Mouse (Mus musculus) liver, embryonic 11.5 days (tissue): ENCODE measurements at regions not wholly inside any gene's neighbourhood (a gene's known extent, or its start where the extent isn't known, plus 50 kb on each side); places are given as distances from the start of the nearest gene placed in this dataset.
A peak's percentile ranks its signal among the peaks of the same experiment; 100 is the strongest.

Source experiments
- ATAC-seq: fragments of 200-750 bp; cut with Nextera tagmentation; replicated peaks from 2 replicates; pipeline ENCODE4 v1.8.0; 2017; ENCODE audit warnings: moderate number of reproducible peaks, mild to moderate bottlenecking, moderate TSS enrichment, moderate library complexity; ENCODE audit not compliant: low FRiP score
- DNase-seq: peaks from one replicate; pipeline ENCODE4 v3.0.0-alpha.2; 2017; ENCODE audit warnings: low spot score
- H3K27ac ChIP-seq: fragments of 300-500 bp; sonication (generic); 2 replicates; pipeline ENCODE4 v1.5.1; 2014; ENCODE audit warnings: mild to moderate bottlenecking, low read depth, low read length, control low read depth
- H3K27me3 ChIP-seq: fragments of 300-500 bp; sonication (generic); replicated peaks from 2 replicates; pipeline ENCODE4 v1.6.1; 2014; ENCODE audit warnings: low read length, mixed read lengths; ENCODE audit not compliant: control insufficient read depth, insufficient read depth
- H3K36me3 ChIP-seq: fragments of 300-500 bp; sonication (generic); 2 replicates; pipeline ENCODE4 v1.6.1; 2014; ENCODE audit warnings: mild to moderate bottlenecking, low read length, moderate library complexity, mixed read lengths; ENCODE audit not compliant: control insufficient read depth, insufficient read depth
- H3K4me1 ChIP-seq: fragments of 300-500 bp; sonication (generic); replicated peaks from 2 replicates; pipeline ENCODE4 v1.6.1; 2014; ENCODE audit warnings: low read length, mixed read lengths; ENCODE audit not compliant: control insufficient read depth, insufficient read depth
- H3K4me2 ChIP-seq: fragments of 300-500 bp; sonication (generic); 2 replicates; pipeline ENCODE4 v1.6.1; 2014; ENCODE audit warnings: mild to moderate bottlenecking, control low read depth, moderate library complexity
- H3K4me3 ChIP-seq: fragments of 300-500 bp; sonication (generic); 2 replicates; pipeline ENCODE4 v1.5.1; 2014; ENCODE audit warnings: low read depth, low read length, control low read depth
- H3K9ac ChIP-seq: fragments of 300-500 bp; sonication (generic); 2 replicates; pipeline ENCODE4 v1.6.1; 2014; ENCODE audit warnings: low read depth, low read length, control low read depth
- H3K9me3 ChIP-seq: fragments of 300-500 bp; sonication (generic); 2 replicates; pipeline ENCODE4 v1.6.1; 2016; ENCODE audit warnings: low read length, inconsistent platforms, mixed read lengths; ENCODE audit not compliant: control insufficient read depth
- WGBS: fragments of 180-500 bp; shearing (Covaris S2); extraction: QIAGEN DNeasy Blood & Tissue Kit; methylation state at CpG from one replicate; pipeline ENCODE4 v1.1.7; 2014; 5-methylcytosine and 5-hydroxymethylcytosine counted together

DNA sequence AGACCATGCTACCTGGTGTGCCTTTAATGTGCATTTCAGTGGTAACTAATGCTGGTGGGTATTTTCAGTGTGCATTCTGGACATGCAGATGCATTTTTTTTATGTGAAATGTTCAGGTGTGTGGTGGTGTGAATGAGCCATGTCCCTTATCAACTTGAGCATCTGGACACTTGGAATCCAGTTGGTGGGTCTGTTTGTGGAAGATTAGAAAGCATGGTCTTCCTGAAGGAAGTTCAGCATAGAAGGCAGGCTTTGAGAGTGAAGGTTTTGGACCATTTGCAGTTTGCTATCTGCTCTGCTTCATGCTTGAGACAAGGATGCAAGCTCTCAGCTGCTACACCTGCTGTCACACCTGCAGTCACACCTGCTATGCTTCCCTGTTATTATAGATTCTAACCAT lies 207.5 kb upstream of the Map3k1 start:
- peaks cover 7% of the 10 kb centered on the region for H3K4me1 ChIP-seq
- DNase-seq (peak; percentile 16), ATAC-seq (peak; percentile 68)
- no peaks in the 10 kb centered on the region for H3K36me3 ChIP-seq
- no peak overlapping the region for H3K9ac ChIP-seq
- H3K4me2 ChIP-seq, result no peak overlapping the region
- H3K9me3 ChIP-seq, result no peaks in the 10 kb centered on the region
- H3K27me3 ChIP-seq, result no peaks in the 10 kb centered on the region
- no peak overlapping the region for H3K4me3 ChIP-seq
- no peak overlapping the region for H3K27ac ChIP-seq

DNA sequence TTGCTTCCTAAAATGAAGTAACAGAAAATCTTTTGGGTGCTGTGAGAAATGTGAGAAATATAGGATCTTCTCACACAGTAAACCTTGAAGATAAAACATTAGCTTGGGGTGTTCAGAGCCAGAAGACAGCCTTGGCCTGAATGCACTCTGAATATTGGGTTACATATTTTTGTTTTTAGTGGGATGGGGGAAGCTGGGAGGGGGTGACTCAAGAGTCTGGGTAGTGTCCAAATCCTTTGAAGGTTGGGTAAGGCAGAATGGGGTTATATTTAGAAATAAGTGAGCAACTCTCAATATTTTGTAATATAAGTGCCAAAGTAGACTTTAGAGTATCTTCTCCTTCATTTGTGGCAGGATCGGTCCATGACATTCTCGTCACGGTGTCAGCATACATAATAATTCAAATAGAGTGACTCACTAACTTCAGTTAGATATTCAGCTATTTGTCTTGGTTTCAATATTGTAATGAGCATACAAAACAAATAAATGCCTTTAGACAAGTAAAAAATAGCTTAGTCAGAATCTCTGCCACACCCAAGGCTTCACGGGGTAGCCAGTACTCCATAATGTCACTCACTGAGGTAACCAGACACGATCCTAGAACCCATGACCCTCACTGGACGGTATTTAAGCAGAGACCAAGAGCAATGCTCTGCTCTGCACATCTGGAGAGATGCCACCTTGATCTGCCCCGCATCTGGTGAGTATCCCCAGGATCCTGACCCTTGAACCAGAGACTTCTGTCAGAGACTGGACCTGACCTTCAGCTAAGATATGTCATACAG lies 209.9 kb upstream of the Map3k1 start:
- no peak overlapping the region for H3K4me3 ChIP-seq
- no peaks in the 10 kb centered on the region for H3K9me3 ChIP-seq
- no peak overlapping the region for H3K4me2 ChIP-seq
- DNase-seq (peak; percentile 20), ATAC-seq (no peak)
- no peak overlapping the region for H3K9ac ChIP-seq
- no peak overlapping the region for H3K27ac ChIP-seq
- no peaks in the 10 kb centered on the region for H3K27me3 ChIP-seq
- no peaks in the 10 kb centered on the region for H3K36me3 ChIP-seq
- peaks cover 7% of the 10 kb centered on the region for H3K4me1 ChIP-seq
- 80% methylated on average over 7 of the region's 7 CpGs for WGBS

DNA sequence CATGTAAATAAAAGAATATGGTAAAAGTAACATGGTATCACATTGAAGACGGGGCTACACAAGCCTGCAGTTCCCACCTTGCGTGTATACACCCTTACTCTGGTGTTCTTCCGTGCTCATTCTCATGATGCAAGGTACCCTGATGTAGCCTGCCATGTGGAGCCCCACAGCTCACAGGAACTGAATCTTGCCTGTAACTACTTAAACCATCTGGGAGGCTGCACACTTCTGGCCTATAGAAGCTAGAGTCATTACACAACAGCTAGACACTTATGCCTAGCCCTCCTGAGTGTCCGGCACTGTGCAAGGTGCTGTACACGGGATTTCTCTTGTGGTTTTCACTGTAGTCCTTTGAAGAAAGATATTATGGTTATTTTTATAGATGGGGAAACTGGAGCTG lies 210.8 kb upstream of the Map3k1 start:
- no peak for ATAC-seq
- H3K4me1 ChIP-seq, result peaks cover 14% of the 10 kb centered on the region
- no peaks in the 10 kb centered on the region for H3K9me3 ChIP-seq
- H3K36me3 ChIP-seq, result no peaks in the 10 kb centered on the region
- H3K4me3 ChIP-seq, result no peak overlapping the region
- no peak overlapping the region for H3K27ac ChIP-seq
- H3K9ac ChIP-seq, result no peak overlapping the region
- H3K27me3 ChIP-seq, result no peaks in the 10 kb centered on the region
- no peak for DNase-seq
- 89% methylated on average over 5 of the region's 5 CpGs for WGBS
- H3K4me2 ChIP-seq, result no peak overlapping the region

DNA sequence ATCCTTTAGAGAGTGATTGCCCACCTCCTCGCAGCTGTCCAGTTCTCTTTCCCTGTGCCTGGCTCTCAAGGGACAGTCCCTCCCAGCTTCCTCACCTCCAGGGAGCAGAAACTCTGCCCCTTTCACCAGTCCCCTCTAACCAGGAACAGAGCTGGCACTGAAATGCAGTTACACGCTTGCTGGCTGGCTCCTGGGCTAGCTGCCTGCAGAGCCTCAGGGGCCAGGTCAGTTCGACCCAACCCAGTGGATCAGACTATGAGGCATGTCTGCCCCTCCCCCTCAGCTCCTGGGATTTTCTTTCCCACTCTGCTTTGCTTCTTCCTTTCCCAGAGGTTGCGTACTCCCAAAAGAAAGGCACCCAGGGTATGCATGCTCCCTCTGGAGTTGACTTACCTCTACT lies 214.4 kb upstream of the Map3k1 start:
- ATAC-seq (no peak), DNase-seq (peak; percentile 28)
- Histone ChIP-seq H3K36me3 (no peaks in the 10 kb centered on the region), H3K4me2 (no peak overlapping the region), H3K27ac (no peak overlapping the region), H3K27me3 (0 out of 2 replicates have a peak, but pooled peaks cover 3% of the 10 kb centered on the region), H3K9me3 (no peaks in the 10 kb centered on the region), H3K4me1 (peaks cover 8% of the 10 kb centered on the region), H3K9ac (no peak overlapping the region), H3K4me3 (no peak overlapping the region)
- 67% methylated on average over 4 of the region's 4 CpGs for WGBS

DNA sequence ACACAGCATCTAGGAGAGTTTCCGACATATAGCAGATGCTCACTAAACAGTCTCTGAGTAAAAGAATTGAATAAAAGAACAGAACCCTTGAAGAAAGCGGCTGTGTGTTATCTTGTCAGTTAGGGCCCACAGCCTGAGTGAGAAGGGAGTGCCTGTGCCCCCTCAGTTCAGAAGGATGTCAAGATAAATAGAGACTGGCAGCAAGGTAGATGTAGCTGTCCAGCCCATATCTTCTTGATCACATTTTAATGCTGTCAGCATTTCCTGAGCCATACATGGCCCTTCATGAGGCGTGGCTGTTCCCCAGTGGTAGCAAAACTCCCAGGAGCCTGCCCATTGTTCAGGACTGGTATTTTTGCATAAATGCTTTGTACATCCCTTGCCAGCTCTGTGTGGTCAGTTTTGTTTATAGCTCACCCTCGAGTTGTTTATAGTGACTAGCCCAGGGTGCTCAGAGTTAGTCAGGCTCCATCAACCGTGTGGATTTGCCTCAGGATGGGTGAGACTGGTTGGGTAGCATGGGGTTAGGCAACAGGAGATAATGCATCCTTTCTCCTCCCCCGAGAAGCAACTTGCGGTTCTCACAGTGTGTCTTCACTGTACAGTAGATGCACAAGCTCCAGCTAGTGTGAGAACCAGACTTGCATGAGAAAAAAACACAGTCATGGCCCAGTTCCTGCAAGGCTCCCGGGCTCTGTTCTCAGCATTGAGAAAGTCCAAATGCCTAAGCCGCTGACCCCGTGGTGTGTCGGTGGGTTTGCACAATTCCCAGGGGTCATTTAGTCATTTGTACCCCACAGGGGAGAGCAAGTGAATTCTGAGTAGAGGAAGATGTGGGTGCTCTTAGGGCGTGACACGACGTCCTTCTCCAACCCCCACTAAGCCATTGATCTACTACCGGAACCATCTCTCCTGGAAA lies 216.1 kb upstream of the Map3k1 start:
- Histone ChIP-seq H3K9me3 (no peaks in the 10 kb centered on the region), H3K36me3 (no peaks in the 10 kb centered on the region), H3K4me2 (no peak overlapping the region), H3K4me1 (peaks cover 8% of the 10 kb centered on the region), H3K4me3 (no peak overlapping the region), H3K9ac (no peak overlapping the region), H3K27me3 (0 out of 2 replicates have a peak, but pooled peaks cover 3% of the 10 kb centered on the region), H3K27ac (no peak overlapping the region; the same call in 1 of the 2 replicates)
- ATAC-seq (peak; percentile 96), DNase-seq (peak; percentile 31)
- WGBS, result 75% methylated on average over 15 of the region's 15 CpGs

DNA sequence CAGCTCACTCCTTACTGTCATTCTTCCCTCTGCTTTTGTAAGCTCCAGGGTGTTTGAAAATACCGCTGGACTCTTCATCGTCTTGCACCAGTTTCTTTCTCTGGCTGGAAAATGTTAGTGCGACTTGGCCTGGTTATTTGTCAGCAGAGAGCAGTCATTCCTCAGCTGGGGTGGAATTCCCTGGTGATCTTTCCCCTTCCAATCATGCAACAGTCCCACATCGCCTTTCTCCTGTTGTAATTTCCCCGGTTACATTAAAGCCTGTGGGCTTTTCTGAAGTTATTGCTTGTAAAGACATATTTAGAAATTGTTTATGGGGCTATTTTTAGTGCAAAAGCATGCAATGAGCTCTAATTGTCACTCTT lies 216.8 kb upstream of the Map3k1 start:
- no peak overlapping the region for H3K4me3 ChIP-seq
- no peak for ATAC-seq
- H3K4me1 ChIP-seq, result peaks cover 8% of the 10 kb centered on the region
- no peak overlapping the region for H3K9ac ChIP-seq
- no peaks in the 10 kb centered on the region for H3K9me3 ChIP-seq
- WGBS, result 83% methylated on average over 5 of the region's 5 CpGs
- H3K36me3 ChIP-seq, result no peaks in the 10 kb centered on the region
- no peak overlapping the region for H3K4me2 ChIP-seq
- DNase-seq, result no peak
- 0 out of 2 replicates have a peak, but pooled peaks cover 3% of the 10 kb centered on the region for H3K27me3 ChIP-seq
- H3K27ac ChIP-seq, result no peak overlapping the region

DNA sequence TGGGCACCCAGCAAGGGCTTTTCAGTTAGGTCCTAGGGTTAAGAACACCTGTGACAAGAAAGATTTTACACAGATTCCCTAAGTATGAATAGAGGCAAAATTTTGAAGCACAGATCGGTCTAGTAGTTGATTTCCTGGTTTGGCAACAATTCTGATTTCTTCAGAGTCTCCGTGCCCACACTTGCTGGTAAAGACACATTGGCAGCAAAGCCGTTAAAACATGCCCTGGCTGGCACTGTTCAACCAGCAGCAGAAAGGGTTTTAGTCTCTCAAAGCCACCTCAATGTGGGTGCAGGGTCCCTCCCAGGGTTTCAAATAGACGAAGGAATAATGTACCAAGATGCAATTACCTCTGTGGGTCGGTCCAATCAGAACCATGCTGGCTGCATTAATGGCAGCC lies 218.9 kb upstream of the Map3k1 start:
- Histone ChIP-seq H3K36me3 (no peaks in the 10 kb centered on the region), H3K27ac (no peak overlapping the region), H3K4me1 (peaks cover 8% of the 10 kb centered on the region), H3K9ac (no peak overlapping the region), H3K27me3 (0 out of 2 replicates have a peak, but pooled peaks cover 3% of the 10 kb centered on the region), H3K4me3 (no peak overlapping the region), H3K4me2 (no peak overlapping the region), H3K9me3 (no peaks in the 10 kb centered on the region)
- no peak for ATAC-seq
- 84% methylated on average over 5 of the region's 5 CpGs for WGBS
- DNase-seq, result peak; percentile 15

DNA sequence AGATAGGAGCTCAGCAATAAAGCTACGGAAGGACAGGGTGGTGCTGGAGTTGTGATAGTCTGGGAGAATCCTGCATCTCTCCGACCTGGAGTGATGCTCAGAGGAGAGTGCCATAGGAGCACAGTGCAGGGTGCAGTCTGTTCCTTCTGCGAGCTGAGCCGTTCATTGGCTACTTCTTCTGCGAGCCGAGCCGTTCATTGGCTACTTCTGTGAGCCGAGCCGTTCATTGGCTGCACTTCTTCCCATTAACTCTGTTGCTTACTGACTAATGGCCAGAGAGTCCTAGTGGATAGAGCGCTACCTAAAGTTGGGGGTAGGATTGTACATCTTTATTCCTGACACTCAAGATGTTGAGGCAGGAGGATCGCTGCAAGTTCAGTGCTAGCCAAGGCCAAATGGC lies 222.3 kb upstream of the Map3k1 start:
- 80% methylated on average over 11 of the region's 11 CpGs for WGBS
- Histone ChIP-seq H3K4me3 (no peak overlapping the region), H3K4me1 (no peaks in the 10 kb centered on the region), H3K36me3 (no peaks in the 10 kb centered on the region), H3K4me2 (no peak overlapping the region), H3K9me3 (no peaks in the 10 kb centered on the region), H3K27ac (no peak overlapping the region), H3K27me3 (0 out of 2 replicates have a peak, but pooled peaks cover 3% of the 10 kb centered on the region), H3K9ac (no peak overlapping the region)
- ATAC-seq (peak; percentile 23; the same call in 1 of the 2 replicates), DNase-seq (peak; percentile 27)
